Mouse (Mus musculus): ENCODE measurements at regions not wholly inside any gene's neighbourhood (a gene's known extent, or its start where the extent isn't known, plus 50 kb on each side); places are given as distances from the start of the nearest gene placed in this dataset.

DNA sequence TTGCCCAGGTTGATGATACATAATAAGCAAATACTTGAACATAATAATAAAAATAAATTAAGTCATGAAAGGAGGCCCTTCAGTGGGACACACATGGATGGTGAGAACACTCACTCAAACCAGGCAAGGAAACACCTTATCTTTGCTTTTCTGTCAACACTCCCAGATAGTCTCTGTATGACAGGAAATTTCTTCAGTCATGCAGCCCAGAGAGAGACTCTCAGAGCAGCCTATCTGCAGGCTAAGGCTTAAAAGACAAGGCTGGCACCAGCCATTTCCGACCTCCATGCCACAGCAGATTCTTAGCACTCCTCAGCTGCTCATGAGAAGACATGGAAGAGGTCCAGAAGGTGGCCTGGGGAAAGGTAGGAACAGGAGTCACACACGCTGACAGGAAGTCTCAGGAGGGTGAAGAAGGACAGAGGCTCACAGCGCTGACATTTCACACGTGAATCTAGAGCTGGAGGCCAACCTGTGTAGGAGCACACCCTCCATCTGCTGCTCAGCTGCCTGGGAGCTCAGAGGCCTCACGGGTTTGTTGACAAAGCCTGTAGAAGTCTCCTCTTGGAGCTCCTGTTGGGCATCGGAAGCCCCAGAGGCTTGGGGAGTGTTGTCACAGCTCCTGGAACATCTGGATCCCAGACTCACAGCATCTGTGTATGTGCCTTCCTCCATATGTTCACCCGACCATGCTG, 232.3 kb downstream of the Qk start:
- H3K4me3 ChIP-seq (ENCODE audit: low read depth, low read length) = no peak overlapping the region
- no peak overlapping the region for H3K9ac ChIP-seq (ENCODE audit: low read length)
- H3K36me3 ChIP-seq (ENCODE audit: control insufficient read depth, insufficient read depth, low read length) = no peaks in the 10 kb centered on the region
- no peaks in the 10 kb centered on the region for H3K9me3 ChIP-seq (ENCODE audit: control insufficient read depth, low read length)
- DNase-seq (ENCODE audit: low spot score) (no peak), ATAC-seq (ENCODE audit: insufficient read depth, low FRiP score, low TSS enrichment) (no peak)
- 65% methylated on average over 7 of the region's 7 CpGs for WGBS
- H3K4me2 ChIP-seq (ENCODE audit: low read depth) = no peak overlapping the region
- H3K4me1 ChIP-seq (ENCODE audit: control insufficient read depth, insufficient read depth, low read length) = no peaks in the 10 kb centered on the region
- no peak overlapping the region for H3K27ac ChIP-seq (ENCODE audit: low read depth, low read length)
- H3K27me3 ChIP-seq (ENCODE audit: control insufficient read depth, insufficient read depth, low read length) = no peaks in the 10 kb centered on the region

DNA sequence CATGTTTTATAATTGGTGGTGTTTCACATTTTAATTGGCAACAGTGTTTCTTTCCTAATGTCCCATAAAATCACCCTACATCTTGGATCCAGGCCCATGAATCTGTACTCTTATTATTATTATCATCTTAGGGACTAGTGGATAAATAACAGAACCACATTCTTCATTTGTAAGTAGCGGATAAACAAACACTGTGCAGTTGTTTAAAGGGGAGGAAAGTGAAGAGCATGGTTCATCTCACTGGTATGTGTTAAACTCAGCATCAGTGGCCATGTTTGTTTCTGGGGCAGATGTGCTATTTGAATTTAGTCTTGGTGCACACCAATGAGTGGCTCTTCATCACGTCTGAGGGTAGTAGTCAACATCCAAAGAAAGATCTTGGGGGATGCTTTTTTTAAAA, 233.1 kb downstream of the Qk start:
- ATAC-seq (ENCODE audit: insufficient read depth, low FRiP score, low TSS enrichment) = no peak
- Histone ChIP-seq H3K4me3 (ENCODE audit: low read depth, low read length) (no peak overlapping the region), H3K36me3 (ENCODE audit: control insufficient read depth, insufficient read depth, low read length) (no peaks in the 10 kb centered on the region), H3K4me2 (ENCODE audit: low read depth) (no peak overlapping the region), H3K9me3 (ENCODE audit: control insufficient read depth, low read length) (no peaks in the 10 kb centered on the region), H3K27ac (ENCODE audit: low read depth, low read length) (no peak overlapping the region), H3K4me1 (ENCODE audit: control insufficient read depth, insufficient read depth, low read length) (no peaks in the 10 kb centered on the region), H3K27me3 (ENCODE audit: control insufficient read depth, insufficient read depth, low read length) (no peaks in the 10 kb centered on the region), H3K9ac (ENCODE audit: low read length) (no peak overlapping the region)
- DNase-seq (ENCODE audit: low spot score) = no peak
- 88% methylated on average over 2 of the region's 2 CpGs for WGBS

DNA sequence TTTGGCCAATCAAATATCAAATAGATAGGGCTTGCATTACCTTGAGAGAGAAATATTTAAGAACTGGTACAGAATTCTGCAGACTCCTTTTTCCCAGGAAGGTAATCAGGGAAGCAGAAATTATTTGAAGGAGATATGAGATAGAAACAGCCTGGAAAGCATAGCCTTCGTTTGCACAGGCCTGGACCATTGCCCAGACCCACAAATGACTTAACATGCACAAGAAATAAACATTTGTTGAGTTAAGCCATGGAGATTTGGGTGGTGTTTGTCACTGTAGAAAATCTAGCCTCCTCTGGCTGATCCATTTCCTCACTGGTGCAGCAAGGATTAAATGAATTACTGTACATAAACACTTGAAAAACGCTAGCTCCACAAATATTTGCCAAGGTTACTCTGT, 233.5 kb downstream of the Qk start:
- no peaks in the 10 kb centered on the region for H3K36me3 ChIP-seq (ENCODE audit: control insufficient read depth, insufficient read depth, low read length)
- 85% methylated on average over 2 of the region's 2 CpGs for WGBS
- no peak for DNase-seq (ENCODE audit: low spot score)

DNA sequence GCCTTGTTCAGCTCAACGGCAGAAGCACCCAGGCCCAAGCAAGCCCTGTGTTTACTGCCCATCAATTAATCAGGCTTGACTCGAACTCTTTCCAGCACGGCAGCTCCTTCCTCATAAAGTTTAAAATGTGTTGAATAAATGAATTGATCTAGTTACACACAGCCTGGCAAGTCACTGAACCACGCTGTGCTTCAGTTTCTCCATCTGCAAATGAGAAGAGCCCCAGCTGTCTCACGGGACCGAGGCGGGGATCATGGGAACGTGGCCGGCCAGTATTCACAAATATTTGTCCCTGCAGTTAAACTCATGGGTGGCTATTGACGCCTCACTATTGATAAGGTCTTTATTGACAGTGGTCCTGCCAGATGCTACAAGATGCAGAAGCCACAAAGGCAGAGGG, 237.9 kb downstream of the Qk start:
- H3K4me3 ChIP-seq (ENCODE audit: low read depth, low read length) = no peak overlapping the region
- WGBS = 59% methylated on average over 10 of the region's 10 CpGs
- H3K27ac ChIP-seq (ENCODE audit: low read depth, low read length) = no peak overlapping the region
- no peak overlapping the region for H3K9ac ChIP-seq (ENCODE audit: low read length)
- no peaks in the 10 kb centered on the region for H3K9me3 ChIP-seq (ENCODE audit: control insufficient read depth, low read length)
- H3K36me3 ChIP-seq (ENCODE audit: control insufficient read depth, insufficient read depth, low read length) = no peaks in the 10 kb centered on the region
- peaks cover 4% of the 10 kb centered on the region for H3K4me1 ChIP-seq (ENCODE audit: control insufficient read depth, insufficient read depth, low read length)
- no peak overlapping the region for H3K4me2 ChIP-seq (ENCODE audit: low read depth)
- ATAC-seq (ENCODE audit: insufficient read depth, low FRiP score, low TSS enrichment) (no peak), DNase-seq (ENCODE audit: low spot score) (no peak)
- no peaks in the 10 kb centered on the region for H3K27me3 ChIP-seq (ENCODE audit: control insufficient read depth, insufficient read depth, low read length)

More for the DNA sequence above, 233.5 kb downstream of the Qk start:
- Histone ChIP-seq H3K27me3 (ENCODE audit: control insufficient read depth, insufficient read depth, low read length) (no peaks in the 10 kb centered on the region), H3K27ac (ENCODE audit: low read depth, low read length) (no peak overlapping the region), H3K9me3 (ENCODE audit: control insufficient read depth, low read length) (no peaks in the 10 kb centered on the region), H3K4me2 (ENCODE audit: low read depth) (no peak overlapping the region), H3K4me3 (ENCODE audit: low read depth, low read length) (no peak overlapping the region), H3K4me1 (ENCODE audit: control insufficient read depth, insufficient read depth, low read length) (no peaks in the 10 kb centered on the region), H3K9ac (ENCODE audit: low read length) (no peak overlapping the region)
- ATAC-seq (ENCODE audit: insufficient read depth, low FRiP score, low TSS enrichment) = no peak

DNA sequence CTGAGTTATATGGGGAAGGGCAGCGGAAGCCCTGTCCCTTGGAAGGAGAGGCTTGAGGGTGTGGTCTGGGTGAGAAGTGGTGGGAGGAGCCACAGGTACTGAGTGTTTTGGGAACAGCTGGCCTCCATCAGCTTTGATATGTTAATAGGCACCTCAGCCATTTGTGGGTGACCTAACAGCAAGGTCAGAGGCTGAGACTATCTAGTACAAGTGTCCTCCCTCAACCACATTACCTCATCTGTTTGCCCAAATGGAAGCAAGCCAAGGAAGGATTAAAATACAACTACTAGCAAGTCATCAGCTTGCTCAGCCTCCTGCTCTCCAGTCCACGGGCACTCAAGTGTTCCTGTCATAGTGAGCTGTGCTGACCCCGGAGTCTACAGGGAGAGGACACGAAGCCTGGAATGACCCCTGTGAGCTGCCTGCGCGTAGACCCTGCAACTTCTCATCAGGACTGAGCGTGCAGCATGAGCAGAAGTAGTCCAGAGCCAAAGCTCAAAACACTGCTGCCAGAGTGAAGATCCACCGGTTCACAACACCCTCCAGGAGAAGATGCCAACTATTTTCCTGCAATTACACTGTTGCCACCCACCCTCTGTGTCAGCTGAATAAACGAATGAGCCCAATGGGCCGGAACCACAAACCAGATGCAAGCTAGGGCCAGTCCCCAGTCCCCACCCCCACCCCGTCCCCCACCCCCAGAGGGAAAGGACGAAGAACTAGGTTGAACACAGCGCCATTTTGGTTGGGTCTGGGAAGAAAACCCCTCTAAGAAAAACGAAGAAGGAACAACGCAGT, 239.6 kb downstream of the Qk start:
- 73% methylated on average over 15 of the region's 15 CpGs for WGBS
- no peak overlapping the region for H3K4me2 ChIP-seq (ENCODE audit: low read depth)
- DNase-seq (ENCODE audit: low spot score) = no peak
- H3K9me3 ChIP-seq (ENCODE audit: control insufficient read depth, low read length) = no peaks in the 10 kb centered on the region
- no peak overlapping the region for H3K9ac ChIP-seq (ENCODE audit: low read length)
- H3K27ac ChIP-seq (ENCODE audit: low read depth, low read length) = no peak overlapping the region
- H3K27me3 ChIP-seq (ENCODE audit: control insufficient read depth, insufficient read depth, low read length) = no peaks in the 10 kb centered on the region
- H3K36me3 ChIP-seq (ENCODE audit: control insufficient read depth, insufficient read depth, low read length) = no peaks in the 10 kb centered on the region
- no peak for ATAC-seq (ENCODE audit: insufficient read depth, low FRiP score, low TSS enrichment)
- peaks cover 4% of the 10 kb centered on the region for H3K4me1 ChIP-seq (ENCODE audit: control insufficient read depth, insufficient read depth, low read length)
- no peak overlapping the region for H3K4me3 ChIP-seq (ENCODE audit: low read depth, low read length)

DNA sequence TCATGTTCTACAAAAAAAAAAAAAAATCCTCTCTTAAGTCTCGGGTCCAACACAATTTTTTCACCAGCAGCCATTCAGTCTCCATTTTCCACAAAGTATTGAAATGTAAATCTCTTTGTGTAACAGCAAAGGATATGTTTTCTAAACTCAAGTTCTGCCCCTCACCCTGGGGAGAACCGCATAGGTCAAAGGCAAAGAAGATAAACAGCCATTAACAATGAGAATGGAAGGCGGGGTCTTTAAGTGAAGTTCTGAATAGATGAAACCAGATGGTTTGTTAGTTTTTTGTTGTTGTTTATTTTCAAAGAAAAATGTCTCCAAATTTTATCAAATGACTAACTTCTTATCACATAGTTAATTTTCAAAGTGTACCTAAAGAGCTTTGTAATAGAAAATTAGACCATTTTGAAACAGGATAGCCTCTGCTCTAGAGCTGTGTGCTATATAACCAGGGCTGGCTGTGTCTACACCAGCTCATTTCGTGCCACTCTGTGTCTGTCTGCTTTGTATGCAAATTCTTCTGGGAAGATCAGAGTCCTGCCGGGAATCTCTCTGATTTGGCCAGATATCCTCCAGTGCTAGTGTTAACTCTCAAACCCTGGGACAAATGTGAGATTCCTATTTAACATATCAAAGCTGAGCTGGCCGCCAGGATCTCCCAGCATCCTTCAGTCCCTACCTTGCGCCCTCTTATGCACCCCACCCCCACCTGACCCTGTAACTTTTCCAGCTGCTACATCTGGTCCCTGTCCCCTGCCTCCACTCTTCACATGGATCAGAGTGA, 240.9 kb downstream of the Qk start:
- no peak overlapping the region for H3K4me2 ChIP-seq (ENCODE audit: low read depth)
- H3K27me3 ChIP-seq (ENCODE audit: control insufficient read depth, insufficient read depth, low read length) = no peaks in the 10 kb centered on the region
- no peak overlapping the region for H3K4me3 ChIP-seq (ENCODE audit: low read depth, low read length)
- DNase-seq (ENCODE audit: low spot score) = no peak
- no peak overlapping the region for H3K9ac ChIP-seq (ENCODE audit: low read length)
- no peak for ATAC-seq (ENCODE audit: insufficient read depth, low FRiP score, low TSS enrichment)
- no peak overlapping the region for H3K27ac ChIP-seq (ENCODE audit: low read depth, low read length)
- WGBS = 33% methylated on average over 7 of the region's 7 CpGs
- peaks cover 4% of the 10 kb centered on the region for H3K4me1 ChIP-seq (ENCODE audit: control insufficient read depth, insufficient read depth, low read length)
- H3K9me3 ChIP-seq (ENCODE audit: control insufficient read depth, low read length) = no peaks in the 10 kb centered on the region
- H3K36me3 ChIP-seq (ENCODE audit: control insufficient read depth, insufficient read depth, low read length) = no peaks in the 10 kb centered on the region

DNA sequence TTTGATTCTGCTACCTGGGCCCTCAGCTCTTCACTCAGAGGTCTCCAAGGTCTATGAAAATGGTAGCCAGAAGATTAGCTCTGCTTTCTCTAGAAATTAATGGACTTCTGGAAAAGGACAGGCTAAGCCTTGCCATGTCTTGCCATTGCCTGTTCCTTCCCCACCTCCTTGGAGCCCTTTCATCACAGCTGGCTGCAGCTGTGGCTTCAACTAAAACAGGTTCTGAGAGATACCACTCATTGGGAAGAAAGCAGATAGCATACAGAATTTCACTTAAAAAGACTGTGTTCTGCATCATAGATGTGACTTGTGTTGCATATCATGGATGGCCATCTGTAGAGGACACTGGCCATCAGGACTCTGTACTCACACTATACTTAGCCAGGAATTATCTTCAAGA, 246.4 kb downstream of the Qk start:
- Histone ChIP-seq H3K27me3 (ENCODE audit: control insufficient read depth, insufficient read depth, low read length) (no peaks in the 10 kb centered on the region), H3K27ac (ENCODE audit: low read depth, low read length) (no peak overlapping the region), H3K4me2 (ENCODE audit: low read depth) (no peak overlapping the region), H3K9ac (ENCODE audit: low read length) (no peak overlapping the region), H3K4me3 (ENCODE audit: low read depth, low read length) (no peak overlapping the region), H3K36me3 (ENCODE audit: control insufficient read depth, insufficient read depth, low read length) (no peaks in the 10 kb centered on the region), H3K9me3 (ENCODE audit: control insufficient read depth, low read length) (no peaks in the 10 kb centered on the region), H3K4me1 (ENCODE audit: control insufficient read depth, insufficient read depth, low read length) (no peaks in the 10 kb centered on the region)
- DNase-seq (ENCODE audit: low spot score) = no peak
- ATAC-seq (ENCODE audit: insufficient read depth, low FRiP score, low TSS enrichment) = no peak

DNA sequence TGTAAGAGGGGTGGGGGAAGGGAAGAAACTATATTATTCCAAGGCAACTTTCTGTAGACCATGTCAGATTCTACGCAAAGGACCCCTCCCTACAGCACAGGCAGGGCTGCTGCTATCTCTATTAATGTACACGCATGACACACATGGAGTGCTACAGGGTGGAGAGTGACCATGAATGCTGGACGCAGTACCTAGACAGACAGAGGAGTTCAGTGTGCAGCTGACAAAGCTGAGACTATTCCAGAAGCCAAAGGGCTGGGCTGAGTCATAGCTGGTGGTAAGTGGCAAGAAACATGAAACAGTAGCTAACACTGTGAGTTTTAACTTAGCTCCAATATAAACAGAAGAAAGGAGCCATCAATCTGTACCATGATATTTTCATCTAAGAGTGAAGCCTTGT, 250.4 kb downstream of the Qk start:
- Histone ChIP-seq H3K27me3 (ENCODE audit: control insufficient read depth, insufficient read depth, low read length) (no peaks in the 10 kb centered on the region), H3K9ac (ENCODE audit: low read length) (no peak overlapping the region), H3K9me3 (ENCODE audit: control insufficient read depth, low read length) (no peaks in the 10 kb centered on the region), H3K4me2 (ENCODE audit: low read depth) (no peak overlapping the region), H3K4me3 (ENCODE audit: low read depth, low read length) (no peak overlapping the region), H3K4me1 (ENCODE audit: control insufficient read depth, insufficient read depth, low read length) (no peaks in the 10 kb centered on the region), H3K27ac (ENCODE audit: low read depth, low read length) (no peak overlapping the region), H3K36me3 (ENCODE audit: control insufficient read depth, insufficient read depth, low read length) (no peaks in the 10 kb centered on the region)
- DNase-seq (ENCODE audit: low spot score) = no peak
- WGBS = 98% methylated on average over 3 of the region's 3 CpGs
- ATAC-seq (ENCODE audit: insufficient read depth, low FRiP score, low TSS enrichment) = no peak

Data from neural tube, embryonic 11.5 days (tissue).